Mouse (Mus musculus): ENCODE measurements at regions not wholly inside any gene's neighbourhood (a gene's known extent, or its start where the extent isn't known, plus 50 kb on each side); places are given as distances from the start of the nearest gene placed in this dataset.
A peak's percentile ranks its signal among the peaks of the same experiment; 100 is the strongest.

DNA sequence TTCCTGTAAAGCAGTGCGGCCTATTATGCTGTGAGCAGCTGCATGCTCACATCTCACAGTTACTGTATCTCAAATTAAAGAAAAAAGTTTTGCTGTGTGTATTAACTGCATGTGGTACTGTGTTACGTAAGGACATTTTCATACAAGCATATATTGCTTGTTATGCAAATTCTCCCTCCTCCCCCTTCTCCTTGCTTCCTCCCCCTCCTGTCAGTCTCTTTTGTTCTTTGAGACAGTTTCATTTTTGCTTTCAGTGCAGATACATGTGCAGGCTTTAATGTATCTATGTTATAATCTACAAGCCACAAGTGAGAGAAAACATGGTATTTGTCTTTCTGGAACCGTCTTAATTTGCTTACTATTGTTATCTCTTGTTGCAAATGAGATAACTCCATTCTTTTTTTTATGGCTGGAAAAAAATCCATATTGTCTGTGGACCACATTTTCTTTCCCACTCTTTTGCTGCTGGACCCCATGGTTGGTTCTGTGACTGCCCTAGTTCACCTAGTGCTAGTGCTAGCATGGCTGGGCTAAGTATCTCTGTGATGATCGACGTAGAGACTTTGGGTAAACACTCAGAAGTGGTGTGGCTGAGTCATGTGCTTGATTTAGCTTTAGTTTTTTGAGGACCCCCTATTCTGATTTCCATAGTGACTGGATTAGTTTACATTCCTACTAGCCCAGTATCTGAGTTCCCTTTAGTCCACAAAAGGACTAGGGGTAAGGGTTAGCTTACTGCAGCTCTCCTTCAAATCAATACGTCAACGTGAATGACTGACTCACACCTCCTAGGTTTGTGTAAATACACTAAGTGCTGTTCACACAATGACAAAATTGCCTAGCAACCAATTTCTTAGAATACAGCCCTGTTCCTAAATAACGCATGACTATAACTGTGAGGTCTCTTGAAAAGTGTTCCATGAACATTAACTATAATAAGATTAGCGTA, 158.1 kb downstream of the Icos start:
- DNase-seq (ENCODE audit: low spot score): no peak

DNA sequence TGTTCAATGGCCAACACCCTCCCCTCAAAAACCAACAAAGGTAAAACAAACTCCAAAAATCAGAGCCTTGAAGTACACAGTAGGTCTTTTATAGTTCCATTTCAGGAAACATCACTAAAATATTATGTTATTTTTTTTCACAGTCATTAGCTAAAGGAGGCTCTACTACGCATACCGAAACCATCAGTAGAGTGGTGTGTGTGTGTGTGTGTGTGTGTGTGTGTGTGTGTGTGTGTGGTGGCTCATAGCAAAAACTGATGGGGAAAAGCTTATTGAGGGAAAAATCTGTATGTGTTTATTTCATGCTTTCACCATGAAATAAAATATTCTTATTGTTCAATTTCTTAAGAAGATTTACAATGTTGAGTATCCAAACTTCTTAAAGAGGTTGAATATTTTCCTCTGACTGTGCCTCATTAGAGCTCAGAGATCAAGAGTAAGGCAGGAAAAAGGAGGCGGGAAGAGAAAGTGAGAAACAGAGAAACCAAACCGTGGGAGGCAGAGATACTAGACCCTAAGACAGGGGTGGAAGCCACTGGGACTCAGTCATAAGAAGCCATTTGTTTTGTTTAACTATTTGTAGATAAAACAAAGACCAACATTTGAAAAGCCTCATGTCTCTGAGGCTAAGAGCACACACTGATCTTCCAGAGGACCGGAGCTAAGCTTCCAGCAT, 159.6 kb downstream of the Icos start:
- Histone ChIP-seq H3K4me1 (ENCODE audit: control insufficient read depth, insufficient read depth, low read length) (peaks cover 28% of the 10 kb centered on the region), H3K4me2 (replicated peaks; ENCODE audit: low read depth, low read length, severe bottlenecking) (no peak overlapping the region), H3K9me3 (ENCODE audit: control insufficient read depth, low read length) (no peaks in the 10 kb centered on the region), H3K36me3 (ENCODE audit: control insufficient read depth, insufficient read depth, low read length) (no peaks in the 10 kb centered on the region), H3K4me3 (replicated peaks; ENCODE audit: low read length) (no peak overlapping the region), H3K27me3 (ENCODE audit: control insufficient read depth, insufficient read depth, low read length) (no peaks in the 10 kb centered on the region), H3K27ac (replicated peaks; ENCODE audit: low read depth, low read length) (no peak overlapping the region), H3K9ac (ENCODE audit: low read depth, low read length, severe bottlenecking) (no peak overlapping the region)
- 60% methylated on average over 5 of the region's 5 CpGs for WGBS
- TF ChIP-seq POLR2A (IDR thresholded peaks at IDR 0.05; ENCODE audit: borderline replicate concordance, extremely low read depth, insufficient read depth, insufficient read length): no peak
- DNase-seq (ENCODE audit: low spot score) (no peak), ATAC-seq (ENCODE audit: low FRiP score, low read depth) (no peak)

More for the DNA sequence above, 158.1 kb downstream of the Icos start:
- Histone ChIP-seq H3K9me3 (ENCODE audit: control insufficient read depth, low read length) (no peaks in the 10 kb centered on the region), H3K27me3 (ENCODE audit: control insufficient read depth, insufficient read depth, low read length) (no peaks in the 10 kb centered on the region), H3K36me3 (ENCODE audit: control insufficient read depth, insufficient read depth, low read length) (no peaks in the 10 kb centered on the region), H3K27ac (replicated peaks; ENCODE audit: low read depth, low read length) (no peak overlapping the region), H3K9ac (ENCODE audit: low read depth, low read length, severe bottlenecking) (no peak overlapping the region), H3K4me1 (ENCODE audit: control insufficient read depth, insufficient read depth, low read length) (peaks cover 13% of the 10 kb centered on the region), H3K4me2 (replicated peaks; ENCODE audit: low read depth, low read length, severe bottlenecking) (no peak overlapping the region), H3K4me3 (replicated peaks; ENCODE audit: low read length) (no peak overlapping the region)
- WGBS: 78% methylated on average over 9 of the region's 9 CpGs
- no peak for TF ChIP-seq POLR2A (IDR thresholded peaks at IDR 0.05; ENCODE audit: borderline replicate concordance, extremely low read depth, insufficient read depth, insufficient read length)
- no peak for ATAC-seq (ENCODE audit: low FRiP score, low read depth)

DNA sequence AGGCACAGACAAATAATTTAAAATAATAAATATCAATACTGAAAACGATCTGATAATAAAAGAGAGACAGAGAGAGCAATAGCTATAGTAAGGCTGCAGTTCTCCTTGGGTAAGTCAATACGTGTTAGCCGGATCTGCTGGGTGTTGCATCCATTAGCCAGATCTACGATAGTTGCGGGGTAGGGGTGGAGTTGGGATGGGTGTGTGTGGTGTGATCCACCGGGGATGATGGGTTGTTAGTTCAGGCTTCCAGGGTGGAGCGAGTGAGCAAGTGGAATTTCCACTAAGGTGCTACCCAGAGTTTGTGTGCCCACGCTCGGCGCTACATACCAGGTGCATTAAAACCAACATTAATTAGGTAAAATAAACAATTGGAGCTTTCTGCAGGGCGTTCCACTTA, 160.2 kb downstream of the Icos start:
- WGBS: 66% methylated on average over 11 of the region's 11 CpGs
- no peaks in the 10 kb centered on the region for H3K9me3 ChIP-seq (ENCODE audit: control insufficient read depth, low read length)
- peaks cover 34% of the 10 kb centered on the region for H3K4me1 ChIP-seq (ENCODE audit: control insufficient read depth, insufficient read depth, low read length)
- no peaks in the 10 kb centered on the region for H3K27me3 ChIP-seq (ENCODE audit: control insufficient read depth, insufficient read depth, low read length)
- H3K4me2 ChIP-seq (replicated peaks; ENCODE audit: low read depth, low read length, severe bottlenecking): no peak overlapping the region
- no peak for DNase-seq (ENCODE audit: low spot score)
- H3K36me3 ChIP-seq (ENCODE audit: control insufficient read depth, insufficient read depth, low read length): no peaks in the 10 kb centered on the region
- no peak overlapping the region for H3K27ac ChIP-seq (replicated peaks; ENCODE audit: low read depth, low read length)
- H3K4me3 ChIP-seq (replicated peaks; ENCODE audit: low read length): no peak overlapping the region
- no peak overlapping the region for H3K9ac ChIP-seq (ENCODE audit: low read depth, low read length, severe bottlenecking)
- TF ChIP-seq POLR2A (IDR thresholded peaks at IDR 0.05; ENCODE audit: borderline replicate concordance, extremely low read depth, insufficient read depth, insufficient read length): no peak
- ATAC-seq (ENCODE audit: low FRiP score, low read depth): no peak

DNA sequence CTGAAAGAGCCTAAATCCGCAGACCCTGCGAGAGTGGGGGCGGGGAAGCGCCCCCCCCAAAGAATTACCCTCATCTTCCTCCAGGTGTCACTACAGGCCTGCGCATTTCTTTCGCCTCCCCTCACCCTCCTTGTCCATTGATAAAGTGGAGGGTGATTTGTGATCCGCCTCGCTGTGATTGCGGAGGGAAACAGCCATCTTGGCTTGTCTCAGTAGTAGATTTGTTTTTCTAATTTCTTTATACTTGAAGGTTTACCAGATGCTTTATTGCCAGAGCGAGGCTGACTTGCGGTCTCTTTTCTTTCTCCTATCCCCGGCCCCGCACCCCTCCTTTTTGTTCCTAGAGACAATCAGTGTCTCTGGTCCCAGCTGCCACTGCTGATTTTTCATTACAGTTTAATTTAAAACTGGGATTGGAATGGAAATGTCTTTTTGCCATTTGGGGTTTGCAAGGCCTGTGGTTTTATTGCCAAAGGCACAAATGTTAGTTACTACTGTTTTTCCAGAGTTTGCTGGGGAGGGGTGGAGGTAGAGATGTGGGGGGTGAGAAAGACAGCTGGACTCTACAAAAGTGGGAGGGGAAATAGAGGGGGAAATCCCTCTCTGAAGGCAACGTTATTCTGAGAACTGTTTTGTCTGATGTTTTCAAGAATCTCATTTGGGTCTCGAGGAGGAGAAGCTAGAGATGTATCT, 161.7 kb downstream of the Icos start:
- Histone ChIP-seq H3K4me2 (replicated peaks; ENCODE audit: low read depth, low read length, severe bottlenecking) (peak overlapping the region; percentile 45), H3K36me3 (ENCODE audit: control insufficient read depth, insufficient read depth, low read length) (no peaks in the 10 kb centered on the region), H3K4me1 (ENCODE audit: control insufficient read depth, insufficient read depth, low read length) (peaks cover 42% of the 10 kb centered on the region), H3K27me3 (ENCODE audit: control insufficient read depth, insufficient read depth, low read length) (no peaks in the 10 kb centered on the region), H3K9ac (ENCODE audit: low read depth, low read length, severe bottlenecking) (no peak overlapping the region), H3K27ac (replicated peaks; ENCODE audit: low read depth, low read length) (no peak overlapping the region), H3K4me3 (replicated peaks; ENCODE audit: low read length) (peak overlapping the region; percentile 26), H3K9me3 (ENCODE audit: control insufficient read depth, low read length) (no peaks in the 10 kb centered on the region)
- DNase-seq (ENCODE audit: low spot score) (peak; percentile 52), ATAC-seq (ENCODE audit: low FRiP score, low read depth) (peak; percentile 52; the same call in 1 of the 2 replicates)
- 7% methylated on average over 15 of the region's 15 CpGs for WGBS
- no peak for TF ChIP-seq POLR2A (IDR thresholded peaks at IDR 0.05; ENCODE audit: borderline replicate concordance, extremely low read depth, insufficient read depth, insufficient read length)
